Mouse (Mus musculus) ES-Bruce4 (cell line): ENCODE results near the gene Tstd1. TPM values are rescaled to one million over a fixed set of nuclear protein-coding genes. Genes with fewer than 3 reads are reported as not detected.

ENCODE experiments used
- H3K27ac ChIP-seq: 2 replicates; pipeline ENCODE4 v1.5.1; 2012; ENCODE audit warnings: low read length, inconsistent platforms; ENCODE audit not compliant: insufficient read depth
- H3K27me3 ChIP-seq: 2 replicates; pipeline ENCODE4 v1.6.1; 2012; ENCODE audit warnings: mild to moderate bottlenecking, low read length, inconsistent platforms; ENCODE audit not compliant: control insufficient read depth, poor library complexity, insufficient read depth, severe bottlenecking
- H3K36me3 ChIP-seq: 2 replicates; pipeline ENCODE4 v1.6.1; 2012; ENCODE audit warnings: inconsistent platforms, mild to moderate bottlenecking, low read length, moderate library complexity; ENCODE audit not compliant: control insufficient read depth, poor library complexity, insufficient read depth, severe bottlenecking
- H3K4me1 ChIP-seq: one replicate; pipeline ENCODE4 v1.8.1; 2011; ENCODE audit warnings: low read length; ENCODE audit not compliant: control insufficient read depth, insufficient read depth
- H3K4me3 ChIP-seq: 2 replicates; pipeline ENCODE4 v1.5.1; 2011; ENCODE audit warnings: low read depth, mild to moderate bottlenecking, low read length
- H3K9ac ChIP-seq: 2 replicates; pipeline ENCODE4 v1.6.1; 2012; ENCODE audit warnings: low read depth, mild to moderate bottlenecking, inconsistent platforms; ENCODE audit not compliant: poor library complexity, severe bottlenecking
- H3K9me3 ChIP-seq: replicated peaks from 2 replicates; pipeline ENCODE4 v1.6.1; 2012; ENCODE audit warnings: mild to moderate bottlenecking, low read length, inconsistent platforms; ENCODE audit not compliant: control insufficient read depth, poor library complexity, insufficient read depth, severe bottlenecking
- CTCF ChIP-seq: IDR thresholded peaks from one replicate; pipeline ENCODE4 v1.8.1; 2011; ENCODE audit warnings: low read depth, low read length
- EP300 ChIP-seq: IDR thresholded peaks from 2 replicates; pipeline ENCODE4 v1.6.1; 2011; ENCODE audit warnings: low read depth, low read length; ENCODE audit not compliant: insufficient read depth
- POLR2A ChIP-seq: IDR thresholded peaks from one replicate; pipeline ENCODE4 v1.8.1; 2011; ENCODE audit warnings: low read length; ENCODE audit not compliant: insufficient read depth
- polyA plus RNA-seq: library from polyadenylated mRNA; stranded (reverse); fragments of >200 nt; gene quantifications from 2 replicates; pipeline ENCODE4 v1.2.4, GENCODE M21; 2011; ENCODE audit warnings: low read depth; ENCODE audit not compliant: missing spikeins, insufficient read depth, insufficient read length

The Tstd1 gene
- polyA plus RNA-seq, 1 experiment: 9.9 TPM

- no peak overlapping the region for H3K9ac ChIP-seq
- H3K4me3 ChIP-seq: no peak overlapping the region
- H3K27ac ChIP-seq: no peak overlapping the region
- H3K27me3 ChIP-seq: no peaks in the 10 kb centered on the region
- TF ChIP-seq EP300 (no peak), POLR2A (no peak), CTCF (no peak)
- H3K36me3 ChIP-seq: peaks cover 8% of the 10 kb centered on the region
- H3K4me1 ChIP-seq: peaks cover 6% of the 10 kb centered on the region
- H3K9me3 ChIP-seq: no peaks in the 10 kb centered on the region
These were observed 3.9 kb downstream of the Tstd1 start for GRCm38 (mm10) chr1:171422504-171423095.

DNA sequence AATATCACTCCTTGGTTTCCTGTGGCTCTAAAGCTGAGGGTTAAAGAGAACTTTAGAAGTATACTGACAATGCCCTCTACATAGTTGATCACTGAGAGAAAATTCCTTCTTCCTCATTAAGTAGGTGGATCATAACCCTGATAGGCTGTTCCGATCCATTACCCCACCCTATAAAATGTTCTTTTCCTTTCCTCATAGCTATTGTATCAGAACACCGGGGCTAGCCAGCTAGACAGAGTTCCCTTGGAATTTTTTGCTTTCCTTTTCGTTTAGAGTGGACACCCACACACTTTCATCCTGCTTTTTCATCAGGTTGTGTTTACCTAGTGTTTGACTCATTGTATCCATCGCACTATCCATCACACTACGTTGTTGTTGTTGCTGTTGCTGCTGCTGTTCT lies 6.0 kb downstream of the Tstd1 start:
- Histone ChIP-seq H3K9ac (no peak overlapping the region), H3K27me3 (no peaks in the 10 kb centered on the region), H3K9me3 (no peaks in the 10 kb centered on the region), H3K4me3 (no peak overlapping the region), H3K36me3 (no peaks in the 10 kb centered on the region), H3K27ac (no peak overlapping the region), H3K4me1 (peaks cover 3% of the 10 kb centered on the region)
- TF ChIP-seq EP300: no peak
- no peak for TF ChIP-seq CTCF
- no peak for TF ChIP-seq POLR2A

GRCm38 (mm10) chr1:171425126-171425525 lies 6.5 kb downstream of the Tstd1 start:
- no peaks in the 10 kb centered on the region for H3K27me3 ChIP-seq
- H3K4me3 ChIP-seq: no peak overlapping the region
- H3K9ac ChIP-seq: no peak overlapping the region
- no peaks in the 10 kb centered on the region for H3K9me3 ChIP-seq
- TF ChIP-seq CTCF: no peak
- no peak for TF ChIP-seq EP300
- no peak for TF ChIP-seq POLR2A
- H3K4me1 ChIP-seq: peaks cover 3% of the 10 kb centered on the region
- no peak overlapping the region for H3K27ac ChIP-seq
- no peaks in the 10 kb centered on the region for H3K36me3 ChIP-seq

GRCm38 (mm10) chr1:171432158-171432557 lies 13.5 kb downstream of the Tstd1 start:
- Histone ChIP-seq H3K27me3 (no peaks in the 10 kb centered on the region), H3K4me1 (peaks cover 4% of the 10 kb centered on the region)
- TF ChIP-seq EP300 (no peak), CTCF (no peak), POLR2A (no peak)

GRCm38 (mm10) chr1:171435288-171435814 lies 16.7 kb downstream of the Tstd1 start:
- TF ChIP-seq CTCF (no peak), EP300 (no peak), POLR2A (no peak)
- H3K27me3 ChIP-seq: no peaks in the 10 kb centered on the region
- H3K27ac ChIP-seq: no peak overlapping the region
- H3K36me3 ChIP-seq: no peaks in the 10 kb centered on the region
- no peak overlapping the region for H3K4me3 ChIP-seq
- no peak overlapping the region for H3K9ac ChIP-seq
- H3K9me3 ChIP-seq: no peaks in the 10 kb centered on the region
- peaks cover 3% of the 10 kb centered on the region for H3K4me1 ChIP-seq

More at GRCm38 (mm10) chr1:171432158-171432557, 13.5 kb downstream of the Tstd1 start:
- Histone ChIP-seq H3K27ac (no peak overlapping the region), H3K4me3 (no peak overlapping the region), H3K9ac (no peak overlapping the region), H3K9me3 (no peaks in the 10 kb centered on the region), H3K36me3 (no peaks in the 10 kb centered on the region)

DNA sequence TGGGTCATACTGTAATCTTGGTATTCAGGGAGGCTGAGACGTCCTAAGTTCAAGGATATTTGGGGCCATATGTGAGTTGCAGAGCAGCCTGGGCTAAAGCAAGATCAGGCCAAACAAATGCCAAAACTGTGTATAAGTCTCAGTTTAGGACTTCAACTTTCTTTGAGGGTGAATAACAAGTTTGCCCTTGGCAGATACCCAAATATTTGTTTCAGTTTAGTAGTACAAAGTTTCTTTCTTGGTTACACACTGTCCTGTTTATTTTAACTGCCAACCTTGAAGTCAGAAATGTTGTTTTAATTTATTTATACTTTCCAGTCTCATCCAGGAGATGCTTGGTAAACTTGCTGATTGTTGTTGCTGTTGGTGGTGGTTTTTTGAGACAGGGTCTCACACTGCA lies 17.3 kb downstream of the Tstd1 start:
- TF ChIP-seq EP300: no peak
- TF ChIP-seq POLR2A: no peak
- H3K27ac ChIP-seq: no peak overlapping the region
- H3K4me1 ChIP-seq: peaks cover 4% of the 10 kb centered on the region
- no peaks in the 10 kb centered on the region for H3K27me3 ChIP-seq
- H3K9me3 ChIP-seq: no peaks in the 10 kb centered on the region
- no peak overlapping the region for H3K9ac ChIP-seq
- no peaks in the 10 kb centered on the region for H3K36me3 ChIP-seq
- no peak overlapping the region for H3K4me3 ChIP-seq
